Mouse (Mus musculus): ENCODE data around the gene Gm20696. TPM values are rescaled to one million over a fixed set of nuclear protein-coding genes. Genes with fewer than 3 reads are reported as not detected.

Gm20696 gene
- total RNA-seq, 2 experiments from 2014 or later = 1.2 to 1.3 TPM

GRCm38 (mm10) chr6:99347836-99348235, 318.8 kb downstream of the Gm20696 start:
- Histone ChIP-seq H3K27ac (no peak overlapping the region), H3K4me3 (no peak overlapping the region)
- intact Hi-C loops (cut with DNase I) = no loop called here
- no peak for TF ChIP-seq CTCF (IDR thresholded peaks at IDR 0.05)
- no peak for DNase-seq

GRCm38 (mm10) chr6:99344966-99345365, 321.6 kb downstream of the Gm20696 start:
- TF ChIP-seq CTCF (IDR thresholded peaks at IDR 0.05) = no peak
- DNase-seq = no peak
- H3K4me3 ChIP-seq = no peak overlapping the region
- intact Hi-C loops (cut with DNase I) = no loop called here
- H3K27ac ChIP-seq = no peak overlapping the region

- TF ChIP-seq CTCF (IDR thresholded peaks at IDR 0.05) = no peak
- intact Hi-C loops (cut with DNase I) = no loop called here
- no peak overlapping the region for H3K27ac ChIP-seq
- no peak overlapping the region for H3K4me3 ChIP-seq
- no peak for DNase-seq
These were observed 322.2 kb downstream of the Gm20696 start for GRCm38 (mm10) chr6:99344357-99344756.

- H3K27ac ChIP-seq = no peak overlapping the region
- intact Hi-C loops (cut with DNase I) = no loop called here
- no peak for TF ChIP-seq CTCF (IDR thresholded peaks at IDR 0.05)
- H3K4me3 ChIP-seq = no peak overlapping the region
- DNase-seq = no peak
These were observed 322.8 kb downstream of the Gm20696 start for GRCm38 (mm10) chr6:99343815-99344214.

- intact Hi-C loops (cut with DNase I) = no loop called here
These were observed 324.2 kb downstream of the Gm20696 start for GRCm38 (mm10) chr6:99342416-99342815.

GRCm38 (mm10) chr6:99340902-99341301, 325.7 kb downstream of the Gm20696 start:
- H3K4me3 ChIP-seq = no peak overlapping the region
- DNase-seq = no peak
- intact Hi-C loops (cut with DNase I) = no loop called here
- no peak for TF ChIP-seq CTCF (IDR thresholded peaks at IDR 0.05)
- H3K27ac ChIP-seq = no peak overlapping the region

More at GRCm38 (mm10) chr6:99342416-99342815, 324.2 kb downstream of the Gm20696 start:
- Histone ChIP-seq H3K4me3 (no peak overlapping the region), H3K27ac (no peak overlapping the region)
- no peak for DNase-seq
- no peak for TF ChIP-seq CTCF (IDR thresholded peaks at IDR 0.05)

GRCm38 (mm10) chr6:99339986-99340721, 326.4 kb downstream of the Gm20696 start:
- intact Hi-C loops (cut with DNase I) = no loop called here
- DNase-seq = no peak
- TF ChIP-seq CTCF (IDR thresholded peaks at IDR 0.05) = no peak

GRCm38 (mm10) chr6:99339343-99339620, 327.3 kb downstream of the Gm20696 start:
- H3K27ac ChIP-seq = no peak overlapping the region
- intact Hi-C loops (cut with DNase I) = no loop called here

More at GRCm38 (mm10) chr6:99339986-99340721, 326.4 kb downstream of the Gm20696 start:
- H3K27ac ChIP-seq = no peak overlapping the region
- no peak overlapping the region for H3K4me3 ChIP-seq

GRCm38 (mm10) chr6:99338593-99339342, 327.8 kb downstream of the Gm20696 start:
- TF ChIP-seq CTCF (IDR thresholded peaks at IDR 0.05) = no peak
- intact Hi-C loops (cut with DNase I) = no loop called here
- H3K4me3 ChIP-seq = no peak overlapping the region

More at GRCm38 (mm10) chr6:99339343-99339620, 327.3 kb downstream of the Gm20696 start:
- H3K4me3 ChIP-seq = no peak overlapping the region
- DNase-seq = no peak
- TF ChIP-seq CTCF (IDR thresholded peaks at IDR 0.05) = no peak

GRCm38 (mm10) chr6:99338174-99338573, 328.4 kb downstream of the Gm20696 start:
- TF ChIP-seq CTCF (IDR thresholded peaks at IDR 0.05) = no peak
- DNase-seq = no peak
- Histone ChIP-seq H3K4me3 (no peak overlapping the region), H3K27ac (peak overlapping the region; percentile 65; the same call in 1 of the 2 replicates)
- intact Hi-C loops (cut with DNase I) = no loop called here

More at GRCm38 (mm10) chr6:99338593-99339342, 327.8 kb downstream of the Gm20696 start:
- no peak overlapping the region for H3K27ac ChIP-seq
- DNase-seq = no peak

- TF ChIP-seq CTCF (IDR thresholded peaks at IDR 0.05) = no peak
- peak overlapping the region; percentile 65 for H3K27ac ChIP-seq
- intact Hi-C loops (cut with DNase I) = no loop called here
- DNase-seq = no peak
- no peak overlapping the region for H3K4me3 ChIP-seq
These were observed 329.0 kb downstream of the Gm20696 start for GRCm38 (mm10) chr6:99337575-99337974.

GRCm38 (mm10) chr6:99336191-99336590, 330.4 kb downstream of the Gm20696 start:
- no peak for TF ChIP-seq CTCF (IDR thresholded peaks at IDR 0.05)
- Histone ChIP-seq H3K4me3 (no peak overlapping the region), H3K27ac (peak overlapping the region; percentile 59; the same call in 1 of the 2 replicates)
- intact Hi-C loops (cut with DNase I) = no loop called here
- no peak for DNase-seq

- peak; percentile 43 for DNase-seq
- intact Hi-C loops (cut with DNase I) = no loop called here
- Histone ChIP-seq H3K4me3 (peak overlapping the region; percentile 22), H3K27ac (peak overlapping the region; percentile 67)
- no peak for TF ChIP-seq CTCF (IDR thresholded peaks at IDR 0.05)
These were observed 331.3 kb downstream of the Gm20696 start for GRCm38 (mm10) chr6:99335174-99335830.
